Mouse (Mus musculus): ENCODE measurements around the gene Dgkd.

The Dgkd gene

GRCm38 (mm10) chr1:87847475-87848168, 5.5 kb upstream of the Dgkd start:
- in situ Hi-C loops (cut with MboI, MseI) = loop anchor here in 1 of 2 experiments (5.0 kb wide), 1 partner anchor 35 kb away; no protein-coding TSS in a partner anchor

GRCm38 (mm10) chr1:87848237-87848996, 4.7 kb upstream of the Dgkd start:
- in situ Hi-C loops (cut with MboI, MseI) = loop anchor here in 1 of 2 experiments (5.0 kb wide), 1 partner anchor 34 kb away; no protein-coding TSS in a partner anchor

GRCm38 (mm10) chr1:87849278-87849677, 3.8 kb upstream of the Dgkd start:
- in situ Hi-C loops (cut with MboI, MseI) = loop anchor here in 1 of 2 experiments (5.0 kb wide), 1 partner anchor 33 kb away; no protein-coding TSS in a partner anchor

- in situ Hi-C loops (cut with MboI, MseI) = loop anchor here (10.0 to 25.0 kb wide), 4 partner anchors 423 to 1147 kb away; partner anchors contain the start of genes Dis3l2 (in 1 of the 2), Hjurp (in 1 of the 2) and Trpm8 (in 1 of the 2)
Observed at GRCm38 (mm10) chr1:87851344-87851743, 1.7 kb upstream of the Dgkd start.

GRCm38 (mm10) chr1:87852081-87852790, 851 bp upstream of the Dgkd start:
- in situ Hi-C loops (cut with MboI, MseI) = loop anchor here (10.0 to 25.0 kb wide), 4 partner anchors 423 to 1147 kb away; partner anchors contain the start of genes Dis3l2 (in 1 of the 2), Hjurp (in 1 of the 2) and Trpm8 (in 1 of the 2)

GRCm38 (mm10) chr1:87853601-87854361, 694 bp downstream of the Dgkd start:
- in situ Hi-C loops (cut with MboI, MseI) = loop anchor here (10.0 to 25.0 kb wide), 4 partner anchors 421 to 1149 kb away; partner anchors contain the start of genes Dis3l2 (in 1 of the 2), Hjurp (in 1 of the 2) and Trpm8 (in 1 of the 2)

GRCm38 (mm10) chr1:87854411-87854810, 1.3 kb downstream of the Dgkd start:
- in situ Hi-C loops (cut with MboI, MseI) = loop anchor here (10.0 to 25.0 kb wide), 4 partner anchors 420 to 1150 kb away; partner anchors contain the start of genes Dis3l2 (in 1 of the 2), Hjurp (in 1 of the 2) and Trpm8 (in 1 of the 2)

GRCm38 (mm10) chr1:87854851-87855251, 1.8 kb downstream of the Dgkd start:
- in situ Hi-C loops (cut with MboI, MseI) = loop anchor here (10.0 to 25.0 kb wide), 4 partner anchors 420 to 1150 kb away; partner anchors contain the start of genes Dis3l2 (in 1 of the 2), Hjurp (in 1 of the 2) and Trpm8 (in 1 of the 2)

GRCm38 (mm10) chr1:87855522-87855921, 2.4 kb downstream of the Dgkd start:
- in situ Hi-C loops (cut with MboI, MseI) = loop anchor here (10.0 to 25.0 kb wide), 4 partner anchors 419 to 1151 kb away; partner anchors contain the start of genes Dis3l2 (in 1 of the 2), Hjurp (in 1 of the 2) and Trpm8 (in 1 of the 2)

- in situ Hi-C loops (cut with MboI, MseI) = loop anchor here (10.0 to 25.0 kb wide), 4 partner anchors 418 to 1152 kb away; partner anchors contain the start of genes Dis3l2 (in 1 of the 2), Hjurp (in 1 of the 2) and Trpm8 (in 1 of the 2)
Observed at GRCm38 (mm10) chr1:87856823-87857222, 3.7 kb downstream of the Dgkd start.

- in situ Hi-C loops (cut with MboI, MseI) = loop anchor here (10.0 to 25.0 kb wide), 4 partner anchors 417 to 1153 kb away; partner anchors contain the start of genes Dis3l2 (in 1 of the 2), Hjurp (in 1 of the 2) and Trpm8 (in 1 of the 2)
Observed at GRCm38 (mm10) chr1:87858031-87858430, 4.9 kb downstream of the Dgkd start.

GRCm38 (mm10) chr1:87858529-87858928, 5.4 kb downstream of the Dgkd start:
- in situ Hi-C loops (cut with MboI, MseI) = loop anchor here (10.0 to 25.0 kb wide), 4 partner anchors 416 to 1154 kb away; partner anchors contain the start of genes Dis3l2 (in 1 of the 2), Hjurp (in 1 of the 2) and Trpm8 (in 1 of the 2)

GRCm38 (mm10) chr1:87863602-87864001, 10.5 kb downstream of the Dgkd start:
- in situ Hi-C loops (cut with MboI, MseI) = loop anchor here in 1 of 2 experiments (25.0 kb wide), 2 partner anchors 724 to 824 kb away; no protein-coding TSS in a partner anchor

- in situ Hi-C loops (cut with MboI, MseI) = loop anchor here in 1 of 2 experiments (25.0 kb wide), 2 partner anchors 722 to 822 kb away; no protein-coding TSS in a partner anchor
Observed at GRCm38 (mm10) chr1:87864889-87865288, 11.8 kb downstream of the Dgkd start.

- in situ Hi-C loops (cut with MboI, MseI) = loop anchor here in 1 of 2 experiments (25.0 kb wide), 2 partner anchors 721 to 821 kb away; no protein-coding TSS in a partner anchor
Observed at GRCm38 (mm10) chr1:87866672-87867071, 13.6 kb downstream of the Dgkd start.

- in situ Hi-C loops (cut with MboI, MseI) = loop anchor here (5.0 to 25.0 kb wide), 3 partner anchors 716 to 1449 kb away; no protein-coding TSS in a partner anchor
Observed at GRCm38 (mm10) chr1:87871546-87871945, 18.5 kb downstream of the Dgkd start.

GRCm38 (mm10) chr1:87873081-87873480, 20.0 kb downstream of the Dgkd start:
- in situ Hi-C loops (cut with MboI, MseI) = loop anchor here (5.0 to 25.0 kb wide), 3 partner anchors 714 to 1451 kb away; no protein-coding TSS in a partner anchor

GRCm38 (mm10) chr1:87876065-87876464, 23.0 kb downstream of the Dgkd start:
- in situ Hi-C loops (cut with MboI, MseI) = no loop called here
